Mouse (Mus musculus) megakaryocyte, embryonic 14.5 days (primary cell): Measurements from ENCODE around the gene Serpinb9.

Experiments used
- FLI1 ChIP-seq: IDR thresholded peaks from 2 replicates; pipeline ENCODE4 v1.6.1; 2012; ENCODE audit warnings: low read length, inconsistent platforms, mixed read lengths
- GATA1 ChIP-seq: IDR thresholded peaks from 3 replicates; pipeline ENCODE4 v1.6.1; 2012; ENCODE audit warnings: mixed read lengths, low read length, inconsistent platforms, borderline replicate concordance

GRCm38 (mm10) chr13:32974268-32974667 is 28.8 kb upstream of the Serpinb9 start:
- no peak for TF ChIP-seq GATA1
- no peak for TF ChIP-seq FLI1
